Mouse (Mus musculus) lung, postnatal 0 days (tissue): Measurements from ENCODE around the gene Hectd4.

Source experiments
- CTCF ChIP-seq: IDR thresholded peaks from 2 replicates; pipeline ENCODE4 v1.5.1; 2016; ENCODE audit warnings: antibody characterized with exemption, mild to moderate bottlenecking
- EP300 ChIP-seq: IDR thresholded peaks from 2 replicates; pipeline ENCODE4 v1.6.1; 2016; ENCODE audit warnings: antibody characterized with exemption, mild to moderate bottlenecking, control low read depth

DNA sequence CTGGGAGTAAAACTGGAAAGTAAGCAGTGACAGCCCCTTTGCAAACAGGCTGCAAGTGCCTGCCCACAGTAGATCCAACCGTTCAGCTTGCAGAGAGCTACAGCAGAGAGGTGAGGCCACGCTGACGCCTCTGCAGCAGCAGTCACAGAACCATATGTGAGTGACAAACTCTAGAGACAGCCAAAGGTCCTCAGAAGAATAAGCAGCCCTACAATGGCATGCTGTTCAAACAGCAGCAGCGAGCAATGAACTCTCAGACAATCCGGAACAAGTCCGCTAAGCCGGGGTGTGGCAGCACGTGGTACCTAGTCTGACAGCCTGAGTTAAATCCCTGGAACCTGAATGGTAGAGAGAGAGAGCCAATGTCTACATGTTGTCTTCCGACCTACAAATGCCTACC, 30.8 kb upstream of the Hectd4 start:
- TF ChIP-seq CTCF = no peak
- TF ChIP-seq EP300 = no peak
